8 mouse cellular contexts compared by ENCODE assay signal in the genomic region with DNA sequence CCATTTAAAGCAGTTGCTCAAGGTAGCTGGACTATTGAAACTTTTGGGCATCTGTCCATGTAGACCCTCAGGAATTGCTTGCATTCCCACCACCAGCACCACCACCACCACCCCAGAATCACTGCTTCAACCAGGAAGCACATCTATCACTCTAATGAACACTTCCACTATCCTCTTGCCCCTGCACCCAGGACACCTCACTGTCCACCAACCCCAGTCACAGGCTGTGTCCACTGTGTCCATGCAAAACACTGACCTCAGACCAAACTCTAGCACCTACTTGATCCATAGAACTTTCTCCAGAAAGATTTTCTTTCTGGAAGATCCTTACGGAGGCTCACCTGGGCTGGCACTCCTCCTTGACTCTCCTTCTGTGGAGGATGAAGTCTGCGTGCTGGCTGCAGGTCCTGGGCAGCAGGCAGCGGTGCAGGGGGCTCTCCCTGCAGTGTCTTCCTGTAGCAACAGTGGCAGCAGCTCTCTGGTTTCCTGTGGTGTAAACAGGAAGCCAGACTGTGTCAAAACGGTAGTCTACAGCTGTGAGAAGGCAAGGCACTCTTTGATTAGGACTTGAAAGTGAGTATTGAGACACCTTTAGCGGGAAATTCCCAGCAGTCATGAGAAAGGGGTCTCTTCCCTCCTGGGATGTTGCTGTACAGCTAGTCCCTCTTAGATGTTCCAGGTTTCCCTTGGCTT. TPM values are rescaled to one million over a fixed set of nuclear protein-coding genes. Genes with fewer than 3 reads are reported as not detected.
A peak's percentile ranks its signal among the peaks of the same experiment; 100 is the strongest.
DNase-seq lines count a peak whose midpoint lies in the region; ATAC-seq lines count a peak whose summit lies in the region.

No protein-coding gene starts in this region.

- H3K9ac ChIP-seq in embryonic facial prominence, embryonic 14.5 days (ENCODE audit: low read depth, low read length), result no peak overlapping the region
- no peak overlapping the region for H3K9ac ChIP-seq in forebrain, embryonic 11.5 days (ENCODE audit: low read length)

- ATAC-seq in embryonic facial prominence, embryonic 14.5 days (ENCODE audit: low read depth), result no peak
- ATAC-seq in megakaryocyte-erythroid progenitor cell, adult 5-6 weeks (replicated peaks; ENCODE audit: low FRiP score, low TSS enrichment, poor library complexity, severe bottlenecking), result peak; percentile 50; the same call in 1 of the 2 replicates
- ATAC-seq in forebrain, embryonic 11.5 days (replicated peaks; ENCODE audit: low FRiP score), result no peak

- 45% methylated on average over 5 of the region's 5 CpGs for WGBS in embryonic facial prominence, embryonic 14.5 days
- 69% methylated on average over 5 of the region's 5 CpGs for WGBS in midbrain, embryonic 10.5 days
- 60% methylated on average over 5 of the region's 5 CpGs for WGBS in forebrain, embryonic 11.5 days

- DNase-seq in CD8-positive naive resting alpha-beta T cell, adult 2 months (ENCODE audit: low read depth in 2 of 2, low spot score in 2 of 2), result peak; percentile 76 to 77
- peak; percentile 34 for DNase-seq in embryonic facial prominence, embryonic 14.5 days (ENCODE audit: low spot score)
- peak; percentile 50 to 61 for DNase-seq in kidney, postnatal 36 days
- DNase-seq in left cerebral cortex, postnatal 36 days (ENCODE audit: low spot score in 2 of 2), result no peak
- no peak for DNase-seq in urinary bladder, postnatal 25 days (ENCODE audit: low spot score)
- no peak for DNase-seq in midbrain, embryonic 10.5 days (ENCODE audit: low spot score)
- DNase-seq in forebrain, embryonic 11.5 days (ENCODE audit: low spot score), result no peak

- no peaks in the 10 kb centered on the region for H3K36me3 ChIP-seq in embryonic facial prominence, embryonic 14.5 days (ENCODE audit: control insufficient read depth, insufficient read depth, low read length)
- no peaks in the 10 kb centered on the region for H3K36me3 ChIP-seq in midbrain, embryonic 10.5 days
- no peaks in the 10 kb centered on the region for H3K36me3 ChIP-seq in forebrain, embryonic 11.5 days (ENCODE audit: control insufficient read depth, insufficient read depth, low read length)

- H3K9me3 ChIP-seq in embryonic facial prominence, embryonic 14.5 days (ENCODE audit: control insufficient read depth, low read length), result no peaks in the 10 kb centered on the region
- no peaks in the 10 kb centered on the region for H3K9me3 ChIP-seq in midbrain, embryonic 10.5 days (replicated peaks)
- no peaks in the 10 kb centered on the region for H3K9me3 ChIP-seq in forebrain, embryonic 11.5 days (ENCODE audit: control insufficient read depth, low read length)

- H3K4me1 ChIP-seq in embryonic facial prominence, embryonic 14.5 days (ENCODE audit: control insufficient read depth, insufficient read depth, low read length), result no peaks in the 10 kb centered on the region
- no peaks in the 10 kb centered on the region for H3K4me1 ChIP-seq in midbrain, embryonic 10.5 days
- H3K4me1 ChIP-seq in forebrain, embryonic 11.5 days (replicated peaks; ENCODE audit: control insufficient read depth, insufficient read depth, low read length), result no peaks in the 10 kb centered on the region

- H3K4me2 ChIP-seq in embryonic facial prominence, embryonic 14.5 days (ENCODE audit: low read depth, low read length), result no peak overlapping the region
- no peak overlapping the region for H3K4me2 ChIP-seq in forebrain, embryonic 11.5 days (ENCODE audit: low read depth, low read length, severe bottlenecking)

- H3K27me3 ChIP-seq in embryonic facial prominence, embryonic 14.5 days (replicated peaks; ENCODE audit: control insufficient read depth, insufficient read depth, low read length), result no peaks in the 10 kb centered on the region
- H3K27me3 ChIP-seq in midbrain, embryonic 10.5 days (ENCODE audit: low read depth, poor library complexity, severe bottlenecking), result no peaks in the 10 kb centered on the region
- no peaks in the 10 kb centered on the region for H3K27me3 ChIP-seq in forebrain, embryonic 11.5 days (ENCODE audit: control insufficient read depth, insufficient read depth, low read length)

- no peak overlapping the region for H3K27ac ChIP-seq in embryonic facial prominence, embryonic 14.5 days (replicated peaks; ENCODE audit: low read depth, low read length)
- no peak overlapping the region for H3K27ac ChIP-seq in midbrain, embryonic 10.5 days (replicated peaks)
- no peak overlapping the region for H3K27ac ChIP-seq in forebrain, embryonic 11.5 days (ENCODE audit: low read depth, low read length)

- intact Hi-C loops in left cerebral cortex, postnatal 36 days (cut with DNase I), result no loop called here

- no peak overlapping the region for H3K4me3 ChIP-seq in embryonic facial prominence, embryonic 14.5 days (ENCODE audit: low read depth, low read length)
- no peak overlapping the region for H3K4me3 ChIP-seq in midbrain, embryonic 10.5 days
- no peak overlapping the region for H3K4me3 ChIP-seq in forebrain, embryonic 11.5 days (ENCODE audit: low read depth, low read length)

RNA-seq across cellular contexts. Expression of gene Stard5, which starts 23.3 kb away (rescaled TPM):
- 22.5 and 23.3 TPM in 2 replicates for polyA plus RNA-seq in embryonic facial prominence, embryonic 14.5 days (2014; fragmentation: Nextera tagmentation; extraction: Ambion mirVana)
- 3.0 and 4.6 TPM in 2 replicates for total RNA-seq in megakaryocyte-erythroid progenitor cell, adult 5-6 weeks (2014; fragmentation: Nextera tagmentation)
- total RNA-seq in megakaryocyte-erythroid progenitor cell, adult 5-6 weeks (2017), result 3.3 and 5.0 TPM in 2 replicates
- 1 to 10 TPM; 7.4 to 9.2 TPM for total RNA-seq in left cerebral cortex, postnatal 36 days (2021)
- polyA plus RNA-seq in midbrain, embryonic 10.5 days (2016; fragmentation: Nextera tagmentation; extraction: Ambion mirVana), result 12.6 and 13.5 TPM in 2 replicates
- 10.6 and 11.2 TPM in 2 replicates for polyA plus RNA-seq in forebrain, embryonic 11.5 days (2014; fragmentation: Nextera tagmentation; extraction: Ambion mirVana)

Comparison
In these comparisons a context has a peak if more than half of its experiments do, and no peak if none do; other contexts are left out.
1. DNase-seq: peak in CD8-positive naive resting alpha-beta T cell, adult 2 months (2 of 2), embryonic facial prominence, embryonic 14.5 days (single experiment) and kidney, postnatal 36 days (2 of 2); none in left cerebral cortex, postnatal 36 days (0 of 2), urinary bladder, postnatal 25 days (single experiment), midbrain, embryonic 10.5 days (single experiment) and forebrain, embryonic 11.5 days (single experiment).